Mouse (Mus musculus) heart, embryonic 11.5 days (tissue): ENCODE data around the gene Olah. TPM values are rescaled to one million over a fixed set of nuclear protein-coding genes. Genes with fewer than 3 reads are reported as not detected.
"Not testable (repeated sequence)": the region's sequence is repeated elsewhere in the genome, so short reads cannot be mapped to it uniquely, and the experiment has no call there.

ENCODE experiments used
- ATAC-seq: fragments of 200-750 bp; cut with Nextera tagmentation; replicated peaks from 2 replicates; pipeline ENCODE4 v1.8.0; 2017; ENCODE audit warnings: moderate library complexity; ENCODE audit not compliant: insufficient number of reproducible peaks, low FRiP score, low TSS enrichment
- H3K27ac ChIP-seq: fragments of 300-500 bp; sonication (generic); 2 replicates; pipeline ENCODE4 v1.5.1; 2014; ENCODE audit warnings: mild to moderate bottlenecking, low read depth, low read length
- H3K27me3 ChIP-seq: fragments of 300-500 bp; sonication (generic); 2 replicates; pipeline ENCODE4 v1.6.1; 2014; ENCODE audit warnings: mild to moderate bottlenecking, low read length, mixed read lengths; ENCODE audit not compliant: control insufficient read depth, insufficient read depth
- H3K36me3 ChIP-seq: fragments of 300-500 bp; sonication (generic); 2 replicates; pipeline ENCODE4 v1.6.1; 2014; ENCODE audit warnings: mild to moderate bottlenecking, low read length, moderate library complexity, mixed read lengths; ENCODE audit not compliant: control insufficient read depth, insufficient read depth
- H3K4me1 ChIP-seq: fragments of 300-500 bp; sonication (generic); 2 replicates; pipeline ENCODE4 v1.6.1; 2014; ENCODE audit warnings: low read length; ENCODE audit not compliant: control insufficient read depth, insufficient read depth
- H3K4me2 ChIP-seq: fragments of 300-500 bp; sonication (generic); 2 replicates; pipeline ENCODE4 v1.6.1; 2014; ENCODE audit warnings: mild to moderate bottlenecking, moderate library complexity
- H3K4me3 ChIP-seq: fragments of 300-500 bp; sonication (generic); 2 replicates; pipeline ENCODE4 v1.5.1; 2014; ENCODE audit warnings: low read depth, low read length
- H3K9ac ChIP-seq: fragments of 300-500 bp; sonication (generic); 2 replicates; pipeline ENCODE4 v1.6.1; 2014; ENCODE audit warnings: mild to moderate bottlenecking, low read depth, low read length, moderate library complexity
- H3K9me3 ChIP-seq: fragments of 300-500 bp; sonication (generic); replicated peaks from 2 replicates; pipeline ENCODE4 v1.6.1; 2016; ENCODE audit warnings: low read length; ENCODE audit not compliant: control insufficient read depth
- WGBS: fragments of 180-500 bp; shearing (Covaris S2); extraction: QIAGEN DNeasy Blood & Tissue Kit; methylation state at CpG from one replicate; pipeline ENCODE4 v1.1.7; 2014; ENCODE audit not compliant: insufficient replicate concordance; 5-methylcytosine and 5-hydroxymethylcytosine counted together
- polyA plus RNA-seq: library from polyadenylated mRNA; unstranded; fragments of >200 nt; fragmentation: Nextera tagmentation; extraction: Ambion mirVana; gene quantifications from 2 replicates; pipeline ENCODE4 v1.2.1, GENCODE M21; 2014

The Olah gene
- not detected in 2 replicates for polyA plus RNA-seq

DNA sequence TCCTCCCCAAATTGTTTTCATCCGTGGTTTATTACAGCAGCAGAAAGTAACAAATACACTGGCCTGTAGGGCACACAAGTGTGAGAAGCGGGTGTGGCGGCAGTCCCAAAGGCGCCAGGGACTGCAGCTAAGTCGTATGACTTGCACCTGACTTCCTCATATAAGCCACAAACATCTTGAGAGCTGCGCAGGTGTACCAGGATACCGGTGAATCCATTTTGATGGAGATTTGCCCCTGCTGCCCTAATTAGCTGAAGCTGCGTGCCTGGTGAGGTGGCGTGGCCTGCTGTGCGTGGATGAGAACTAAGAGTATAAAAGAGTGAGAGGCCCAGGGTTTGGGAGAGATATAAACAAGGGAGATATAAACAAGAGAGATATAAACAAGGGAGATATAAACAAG lies at the start of gene Olah:
Gene Olah, minus strand, starts transcription at position 101 of the 400 bp plus-strand sequence.
- not testable (repeated sequence) for H3K9ac ChIP-seq, H3K27me3 ChIP-seq, H3K9me3 ChIP-seq, H3K4me3 ChIP-seq, H3K36me3 ChIP-seq, H3K4me2 ChIP-seq, H3K27ac ChIP-seq, H3K4me1 ChIP-seq, ATAC-seq
- WGBS, result 71% methylated on average over 10 of the region's 10 CpGs

DNA sequence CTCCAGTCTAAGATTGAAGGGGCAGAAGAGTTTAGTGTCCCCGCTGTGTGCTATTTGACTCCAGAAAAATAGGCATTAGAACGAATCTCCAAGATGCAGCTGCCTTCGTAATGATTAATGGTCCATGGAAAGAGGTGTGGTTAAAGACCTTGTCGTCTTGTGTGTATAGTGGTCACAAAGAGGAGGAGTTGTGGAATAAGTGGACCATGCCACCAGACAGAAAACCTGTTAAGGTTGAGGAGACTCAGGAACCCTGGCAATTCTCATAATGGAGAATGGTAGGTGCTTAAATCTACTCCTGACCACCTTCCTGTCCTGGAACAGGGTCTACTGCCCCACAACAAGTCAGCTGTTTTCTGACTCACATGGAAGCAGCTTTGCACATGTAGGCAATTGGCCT lies 49.0 kb upstream of the Olah start:
- Histone ChIP-seq H3K4me2 (no peak overlapping the region), H3K4me1 (no peaks in the 10 kb centered on the region), H3K27ac (no peak overlapping the region), H3K36me3 (no peaks in the 10 kb centered on the region; the same call in none of the 2 replicates), H3K9me3 (no peaks in the 10 kb centered on the region), H3K9ac (no peak overlapping the region), H3K4me3 (no peak overlapping the region), H3K27me3 (no peaks in the 10 kb centered on the region)
- ATAC-seq, result no peak
- 84% methylated on average over 4 of the region's 4 CpGs for whole genome bisulfite sequencing

DNA sequence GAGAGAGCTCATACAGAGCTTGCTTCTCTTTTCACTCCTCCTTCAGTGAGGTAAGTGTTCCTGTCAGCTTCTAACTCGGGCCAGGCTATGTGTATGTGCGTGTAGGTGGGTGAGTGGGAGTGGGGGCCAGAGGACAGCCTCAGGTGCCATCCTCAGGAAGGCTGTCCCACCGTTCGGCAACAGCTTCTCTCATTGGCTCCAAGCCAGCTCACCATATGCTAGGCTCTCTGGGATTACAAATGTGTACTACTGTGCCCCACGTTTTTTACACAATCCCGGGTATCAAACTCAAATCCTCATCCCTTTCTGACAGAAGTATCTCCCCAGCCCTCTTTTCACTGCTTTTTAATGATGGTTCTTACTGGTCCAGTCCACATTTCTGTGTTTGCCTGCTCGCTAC lies 47.2 kb upstream of the Olah start:
- WGBS, result 86% methylated on average over 7 of the region's 7 CpGs
- no peaks in the 10 kb centered on the region; the same call in none of the 2 replicates for H3K36me3 ChIP-seq
- no peak for ATAC-seq

DNA sequence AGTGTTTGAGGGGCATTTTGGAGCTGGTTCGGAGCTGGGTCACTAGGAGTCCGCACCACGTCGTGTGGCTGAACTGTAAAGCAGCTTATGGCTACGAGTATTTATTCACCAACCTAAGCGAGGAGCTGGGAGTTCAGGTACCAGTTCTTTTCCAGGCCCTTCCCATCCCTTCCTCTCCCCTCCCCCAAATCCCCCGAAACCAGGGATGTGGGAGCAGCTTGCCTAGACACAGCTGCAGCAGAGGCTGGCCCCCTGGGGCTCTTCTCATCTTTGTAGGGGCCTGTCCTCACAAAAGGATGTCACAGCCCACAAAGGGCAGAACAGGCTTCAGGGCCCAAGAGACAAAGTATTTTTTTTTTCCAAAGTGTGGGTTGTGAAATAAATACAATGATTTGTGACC lies 40.9 kb upstream of the Olah start:
- H3K4me1 ChIP-seq, result no peaks in the 10 kb centered on the region
- ATAC-seq, result no peak
- 54% methylated on average over 7 of the region's 7 CpGs for WGBS

More for the DNA sequence above, 47.2 kb upstream of the Olah start:
- no peak overlapping the region for H3K4me2 ChIP-seq
- no peaks in the 10 kb centered on the region for H3K4me1 ChIP-seq
- H3K9ac ChIP-seq, result no peak overlapping the region
- no peaks in the 10 kb centered on the region for H3K9me3 ChIP-seq
- no peak overlapping the region for H3K27ac ChIP-seq
- no peaks in the 10 kb centered on the region for H3K27me3 ChIP-seq
- no peak overlapping the region for H3K4me3 ChIP-seq

DNA sequence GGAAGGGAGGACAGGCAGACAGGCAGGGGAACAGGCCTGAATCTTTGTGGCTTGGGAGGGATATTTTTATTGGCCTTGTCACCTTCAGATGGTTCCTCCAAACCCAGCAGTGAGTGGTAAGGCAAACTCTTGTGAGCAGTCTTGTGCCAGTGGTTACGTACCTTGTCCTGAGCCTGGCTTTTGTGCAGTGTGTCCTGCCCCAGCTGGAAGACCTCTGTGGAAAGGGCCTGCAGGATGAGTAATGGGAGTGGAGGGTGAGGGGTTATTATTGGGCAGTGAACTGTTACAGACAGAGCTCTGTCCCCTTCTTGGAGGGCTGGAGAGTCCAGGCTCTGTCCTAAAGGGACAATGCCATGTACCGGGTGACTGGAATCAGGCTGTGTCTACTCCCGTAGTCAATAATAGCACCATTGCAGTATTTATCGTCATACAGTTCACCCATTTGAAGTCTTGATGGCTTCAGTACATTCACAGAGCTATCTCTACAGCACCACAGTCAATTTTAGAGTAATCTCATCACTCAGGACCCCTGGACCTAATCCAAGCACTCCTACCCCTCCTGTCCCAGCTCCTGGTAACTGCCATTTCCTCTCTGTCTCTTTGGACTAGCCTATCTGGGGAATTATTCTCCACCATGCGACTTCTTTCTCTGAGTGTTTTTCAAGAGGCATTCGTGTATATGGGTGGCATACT lies 38.5 kb upstream of the Olah start:
- H3K4me1 ChIP-seq, result no peaks in the 10 kb centered on the region
- H3K4me3 ChIP-seq, result no peak overlapping the region
- no peak for ATAC-seq
- no peak overlapping the region for H3K9ac ChIP-seq
- H3K27me3 ChIP-seq, result no peaks in the 10 kb centered on the region
- H3K9me3 ChIP-seq, result no peaks in the 10 kb centered on the region
- H3K27ac ChIP-seq, result no peak overlapping the region
- 81% methylated on average over 6 of the region's 6 CpGs for WGBS
- no peak overlapping the region for H3K4me2 ChIP-seq
- H3K36me3 ChIP-seq, result no peaks in the 10 kb centered on the region

More for the DNA sequence above, 40.9 kb upstream of the Olah start:
- Histone ChIP-seq H3K9me3 (no peaks in the 10 kb centered on the region), H3K4me3 (no peak overlapping the region), H3K9ac (no peak overlapping the region), H3K27me3 (no peaks in the 10 kb centered on the region), H3K36me3 (no peaks in the 10 kb centered on the region), H3K27ac (no peak overlapping the region), H3K4me2 (no peak overlapping the region)

DNA sequence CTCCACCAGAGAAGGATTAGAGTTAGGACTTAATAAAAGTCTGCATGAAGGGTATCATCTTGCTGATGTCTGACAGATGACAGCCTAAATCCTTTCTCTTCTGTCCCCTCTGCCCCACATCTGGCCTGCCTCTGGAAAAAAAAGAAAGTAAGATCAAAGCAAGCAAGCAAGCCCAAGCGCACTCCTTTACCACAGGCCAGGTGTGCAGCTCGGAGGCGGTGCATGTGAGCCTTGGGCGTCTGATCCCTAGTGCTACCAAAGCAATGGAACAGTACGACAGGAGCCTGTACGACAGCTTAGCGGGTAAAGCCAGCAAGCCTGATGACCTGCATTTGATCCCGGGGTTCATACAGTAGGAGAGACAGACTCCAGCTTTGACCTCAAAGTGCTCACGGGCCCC lies 33.9 kb upstream of the Olah start:
- H3K36me3 ChIP-seq, result no peaks in the 10 kb centered on the region
- no peak for ATAC-seq
- 91% methylated on average over 9 of the region's 9 CpGs for WGBS
- no peak overlapping the region for H3K9ac ChIP-seq
- H3K9me3 ChIP-seq, result no peaks in the 10 kb centered on the region
- H3K27ac ChIP-seq, result no peak overlapping the region
- no peaks in the 10 kb centered on the region for H3K27me3 ChIP-seq
- H3K4me3 ChIP-seq, result no peak overlapping the region
- no peaks in the 10 kb centered on the region for H3K4me1 ChIP-seq
- no peak overlapping the region for H3K4me2 ChIP-seq

DNA sequence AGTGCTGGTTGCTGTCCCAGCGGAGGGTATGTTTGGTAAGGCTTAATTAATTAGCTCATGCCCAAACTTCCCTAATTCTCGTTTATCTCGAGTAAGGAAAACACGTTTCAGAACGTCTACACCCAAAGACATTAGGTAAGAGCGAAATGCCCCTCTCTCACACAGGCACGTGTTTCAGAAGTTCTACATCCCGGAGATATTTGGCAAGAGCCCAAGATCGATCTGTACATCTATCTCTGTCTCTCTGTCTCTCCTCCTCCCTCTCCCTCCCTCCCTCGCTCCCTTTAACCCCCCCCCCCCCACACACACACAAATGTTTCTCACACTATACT lies 27.5 kb upstream of the Olah start:
- H3K27ac ChIP-seq, result no peak overlapping the region
- H3K4me3 ChIP-seq, result peak overlapping the region; percentile 77
- H3K9ac ChIP-seq, result peak overlapping the region; percentile 78
- H3K27me3 ChIP-seq, result no peaks in the 10 kb centered on the region
- H3K36me3 ChIP-seq, result no peaks in the 10 kb centered on the region
- H3K9me3 ChIP-seq, result no peaks in the 10 kb centered on the region
- no peak for ATAC-seq
- peak overlapping the region; percentile 95 for H3K4me2 ChIP-seq
- peaks cover 2% of the 10 kb centered on the region; the same call in 1 of the 2 replicates for H3K4me1 ChIP-seq
- WGBS, result 11% methylated on average over 10 of the region's 10 CpGs

DNA sequence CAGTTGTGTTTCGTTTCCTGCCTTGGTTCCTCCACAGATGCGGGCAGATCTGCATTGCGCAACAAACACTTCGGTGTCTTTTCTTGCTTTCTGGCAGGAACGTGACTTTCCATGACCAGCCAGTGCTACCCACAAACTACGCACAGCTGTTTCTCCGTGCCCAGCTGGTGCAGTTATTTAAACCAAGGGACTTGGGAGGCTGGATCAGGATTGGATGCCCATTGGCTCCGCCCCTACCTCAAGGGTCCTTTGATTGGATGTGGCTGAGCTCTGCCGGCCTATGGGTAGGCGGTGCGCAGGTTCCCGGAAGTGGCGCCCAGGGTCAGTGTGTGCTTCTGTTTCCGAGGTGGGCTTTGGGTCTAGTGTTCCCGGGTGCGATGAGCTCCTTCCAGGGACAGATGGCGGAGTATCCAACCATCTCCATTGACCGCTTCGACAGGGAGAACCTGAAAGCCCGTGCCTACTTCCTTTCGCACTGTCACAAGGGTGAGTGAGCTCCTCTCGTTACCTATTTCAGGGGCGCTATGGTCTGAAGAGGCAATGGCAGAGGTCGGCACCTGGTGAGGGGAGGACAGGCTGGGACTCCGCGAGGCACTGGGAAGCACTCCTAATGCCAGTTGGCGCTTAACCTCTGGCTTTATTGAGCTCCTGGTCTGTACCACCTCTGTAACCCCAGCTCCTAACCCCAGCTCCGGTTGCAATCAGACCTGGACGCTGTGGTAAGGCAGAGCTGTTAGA lies 27.0 kb upstream of the Olah start, which contains the start of gene Dclre1c:
Gene Dclre1c, plus strand, starts transcription at position 291 of the 738 bp plus-strand sequence.
- WGBS, result 2% methylated on average over 29 of the region's 29 CpGs
- Histone ChIP-seq H3K9me3 (no peaks in the 10 kb centered on the region), H3K27ac (no peak within 1 kb of the TSS), H3K4me3 (peak within 1 kb of the TSS; percentile 77), H3K9ac (peak within 1 kb of the TSS; percentile 78), H3K4me2 (peak within 1 kb of the TSS; percentile 95), H3K27me3 (no peaks in the 10 kb centered on the region), H3K36me3 (no peaks in the 10 kb centered on the region), H3K4me1 (peaks cover 2% of the 10 kb centered on the region; the same call in 1 of the 2 replicates)
- ATAC-seq, result peak; percentile 98
